8 mouse cellular contexts compared by ENCODE assay signal in genomic region chr17:5805935-5806334, GRCm38 (mm10). TPM values are rescaled to one million over a fixed set of nuclear protein-coding genes. Genes with fewer than 3 reads are reported as not detected.
A peak's percentile ranks its signal among the peaks of the same experiment; 100 is the strongest.
DNase-seq lines count a peak whose midpoint lies in the region; ATAC-seq and TF ChIP-seq lines count a peak whose summit lies in the region.

No protein-coding gene starts in this region.

- no peak overlapping the region for H3K4me2 ChIP-seq in limb, embryonic 15.5 days

- peak; percentile 79 for DNase-seq in heart, adult 8-10 months (ENCODE audit: low spot score)
- DNase-seq in heart, embryonic 10.5 days (ENCODE audit: low spot score), result no peak
- DNase-seq in Patski (ENCODE audit: low read depth, low spot score), result peak; percentile 96
- peak; percentile 41 to 50 for DNase-seq in gastrocnemius, postnatal 36 days
- no peak for DNase-seq in thymus, postnatal 36 days
- no peak for DNase-seq in layer of hippocampus, adult 11-12 months (ENCODE audit: low spot score)
- no peak for DNase-seq in spleen, postnatal 36 days (ENCODE audit: low spot score in 2 of 2)

- no peaks in the 10 kb centered on the region for H3K27me3 ChIP-seq in heart, embryonic 10.5 days (ENCODE audit: insufficient read depth, poor library complexity, severe bottlenecking)
- no peaks in the 10 kb centered on the region for H3K27me3 ChIP-seq in Patski
- H3K27me3 ChIP-seq in limb, embryonic 15.5 days, result no peaks in the 10 kb centered on the region

- WGBS in heart, embryonic 10.5 days, result 83% methylated on average over 2 of the region's 2 CpGs
- WGBS in limb, embryonic 15.5 days, result 58% methylated on average over 2 of the region's 2 CpGs

- peak; percentile 89 for ATAC-seq in Patski
- 0 out of 2 replicates have a peak, but pooled peaks have one; percentile 46 for ATAC-seq in limb, embryonic 15.5 days (ENCODE audit: insufficient number of reproducible peaks, low FRiP score, low TSS enrichment, low read depth)

- H3K9ac ChIP-seq in limb, embryonic 15.5 days, result no peak overlapping the region

- no peak for TF ChIP-seq CTCF in Patski (IDR thresholded peaks at IDR 0.05)

- POLR2A ChIA-PET in Patski (lab: Charles Lee), result interaction anchor here (0.6 kb wide), 1 partner anchor 35 kb away, joined by 3 read pairs; the partner anchor contains the start of gene Snx9

- CTCF ChIA-PET in Patski (lab: Charles Lee), result interaction anchor here (1.3 to 6.1 kb wide), 5 partner anchors 10 to 84 kb away, joined by 3 to 33 read pairs (median 4); no protein-coding TSS in a partner anchor

- H3K4me3 ChIP-seq in heart, embryonic 10.5 days, result no peak overlapping the region
- H3K4me3 ChIP-seq in limb, embryonic 15.5 days, result no peak overlapping the region

- H3K4me1 ChIP-seq in heart, embryonic 10.5 days, result peaks cover 16% of the 10 kb centered on the region
- peaks cover 30% of the 10 kb centered on the region for H3K4me1 ChIP-seq in limb, embryonic 15.5 days

- in situ Hi-C loops in Patski (cut with MboI; ENCODE audit: low pct_unique_long_range_greater_than_20kb), result no loop called here

- H3K36me3 ChIP-seq in heart, embryonic 10.5 days, result no peaks in the 10 kb centered on the region
- no peaks in the 10 kb centered on the region for H3K36me3 ChIP-seq in limb, embryonic 15.5 days

- no peaks in the 10 kb centered on the region for H3K9me3 ChIP-seq in heart, embryonic 10.5 days
- H3K9me3 ChIP-seq in limb, embryonic 15.5 days, result no peaks in the 10 kb centered on the region

- no peak overlapping the region for H3K27ac ChIP-seq in heart, embryonic 10.5 days
- peak overlapping the region; percentile 91 for H3K27ac ChIP-seq in limb, embryonic 15.5 days

- intact Hi-C loops in gastrocnemius, postnatal 36 days (cut with DNase I), result no loop called here

RNA-seq across cellular contexts. Expression of gene Snx9, which starts 35.2 kb away (rescaled TPM):
- total RNA-seq in heart, adult 8-10 months (2022), result 10 to 100 TPM; 29.0 to 32.4 (median 30.3) TPM
- 22.6 and 26.5 TPM in 2 replicates for polyA plus RNA-seq in heart, embryonic 10.5 days (2016; fragmentation: Nextera tagmentation; extraction: Ambion mirVana)
- polyA plus RNA-seq in Patski (2021), result 98.4 TPM
- total RNA-seq in gastrocnemius, postnatal 36 days (2021), result 10 to 100 TPM; 21.4 to 22.6 TPM
- polyA plus RNA-seq in limb, embryonic 15.5 days (2015; fragmentation: Nextera tagmentation; extraction: Ambion mirVana), result 33.7 and 34.9 TPM in 2 replicates

Comparison
In these comparisons a context has a peak if more than half of its experiments do, and no peak if none do; other contexts are left out.
1. DNase-seq: peak in heart, adult 8-10 months (single experiment), Patski (single experiment) and gastrocnemius, postnatal 36 days (2 of 2); none in heart, embryonic 10.5 days (single experiment), thymus, postnatal 36 days (0 of 2), layer of hippocampus, adult 11-12 months (single experiment) and spleen, postnatal 36 days (0 of 2).